Mouse (Mus musculus): ENCODE measurements around the gene Ndc80. TPM values are rescaled to one million over a fixed set of nuclear protein-coding genes. Genes with fewer than 3 reads are reported as not detected.
"Not testable (repeated sequence)": the region's sequence is repeated elsewhere in the genome, so short reads cannot be mapped to it uniquely, and the experiment has no call there.

Gene Ndc80
- 56.6 and 57.1 TPM in 2 replicates for polyA plus RNA-seq (2014; fragmentation: Nextera tagmentation; extraction: Ambion mirVana)

GRCm38 (mm10) chr17:71526711-71527564, at the start of gene Ndc80:
Ndc80 (minus strand) TSS chr17:71526857.
- Histone ChIP-seq H3K36me3 (ENCODE audit: control insufficient read depth, insufficient read depth, low read length) (peaks cover 11% of the 10 kb centered on the region), H3K9me3 (ENCODE audit: control insufficient read depth, low read length) (no peaks in the 10 kb centered on the region), H3K9ac (ENCODE audit: low read depth, low read length) (peak within 1 kb of the TSS; percentile 68), H3K4me2 (replicated peaks; ENCODE audit: low read depth, low read length) (peak within 1 kb of the TSS; percentile 65), H3K27ac (ENCODE audit: low read depth, low read length) (peak within 1 kb of the TSS; percentile 96), H3K27me3 (ENCODE audit: control insufficient read depth, insufficient read depth, low read length) (no peaks in the 10 kb centered on the region), H3K4me1 (ENCODE audit: control insufficient read depth, insufficient read depth, low read length) (no peaks in the 10 kb centered on the region; the same call in none of the 2 replicates), H3K4me3 (ENCODE audit: low read length) (peak within 1 kb of the TSS; percentile 80)
- peak; percentile 99 for ATAC-seq (ENCODE audit: low FRiP score, low TSS enrichment)
- WGBS, result under 1% methylated on average over 66 of the region's 66 CpGs

GRCm38 (mm10) chr17:71561631-71562030, 35.0 kb upstream of the Ndc80 start:
- no peaks in the 10 kb centered on the region for H3K9me3 ChIP-seq (ENCODE audit: control insufficient read depth, low read length)
- H3K27me3 ChIP-seq (ENCODE audit: control insufficient read depth, insufficient read depth, low read length), result no peaks in the 10 kb centered on the region
- H3K4me1 ChIP-seq (ENCODE audit: control insufficient read depth, insufficient read depth, low read length), result no peaks in the 10 kb centered on the region
- H3K9ac ChIP-seq (ENCODE audit: low read depth, low read length), result no peak overlapping the region
- no peak overlapping the region for H3K4me2 ChIP-seq (replicated peaks; ENCODE audit: low read depth, low read length)
- no peak for ATAC-seq (ENCODE audit: low FRiP score, low TSS enrichment)
- H3K4me3 ChIP-seq (ENCODE audit: low read length), result no peak overlapping the region
- H3K27ac ChIP-seq (ENCODE audit: low read depth, low read length), result no peak overlapping the region
- no peaks in the 10 kb centered on the region for H3K36me3 ChIP-seq (ENCODE audit: control insufficient read depth, insufficient read depth, low read length)

GRCm38 (mm10) chr17:71552901-71553300, 26.2 kb upstream of the Ndc80 start:
- Histone ChIP-seq H3K4me1 (ENCODE audit: control insufficient read depth, insufficient read depth, low read length) (0 out of 2 replicates have a peak, but pooled peaks cover 4% of the 10 kb centered on the region), H3K36me3 (ENCODE audit: control insufficient read depth, insufficient read depth, low read length) (no peaks in the 10 kb centered on the region), H3K4me3 (ENCODE audit: low read length) (peak overlapping the region; percentile 74), H3K4me2 (replicated peaks; ENCODE audit: low read depth, low read length) (peak overlapping the region; percentile 100; the same call in 1 of the 2 replicates), H3K9me3 (ENCODE audit: control insufficient read depth, low read length) (no peaks in the 10 kb centered on the region), H3K27ac (ENCODE audit: low read depth, low read length) (no peak overlapping the region), H3K9ac (ENCODE audit: low read depth, low read length) (no peak overlapping the region), H3K27me3 (ENCODE audit: control insufficient read depth, insufficient read depth, low read length) (peaks cover 21% of the 10 kb centered on the region)
- no peak for ATAC-seq (ENCODE audit: low FRiP score, low TSS enrichment)
- 13% methylated on average over 11 of the region's 11 CpGs for WGBS

- H3K4me1 ChIP-seq (ENCODE audit: control insufficient read depth, insufficient read depth, low read length), result 0 out of 2 replicates have a peak, but pooled peaks cover 4% of the 10 kb centered on the region
- no peaks in the 10 kb centered on the region for H3K9me3 ChIP-seq (ENCODE audit: control insufficient read depth, low read length)
- peak; percentile 96 for ATAC-seq (ENCODE audit: low FRiP score, low TSS enrichment)
- H3K4me2 ChIP-seq (replicated peaks; ENCODE audit: low read depth, low read length), result peak within 1 kb of the TSS; percentile 100
- WGBS, result under 1% methylated on average over 74 of the region's 78 CpGs
- H3K9ac ChIP-seq (ENCODE audit: low read depth, low read length), result peak within 1 kb of the TSS; percentile 67
- peaks cover 21% of the 10 kb centered on the region for H3K27me3 ChIP-seq (ENCODE audit: control insufficient read depth, insufficient read depth, low read length)
- H3K36me3 ChIP-seq (ENCODE audit: control insufficient read depth, insufficient read depth, low read length), result no peaks in the 10 kb centered on the region
- H3K27ac ChIP-seq (ENCODE audit: low read depth, low read length), result no peak within 1 kb of the TSS
- H3K4me3 ChIP-seq (ENCODE audit: low read length), result peak within 1 kb of the TSS; percentile 74
Measured at GRCm38 (mm10) chr17:71551757-71552451, 25.2 kb upstream of the Ndc80 start, which contains the start of gene Spdya. Spdya (plus strand) TSS chr17:71552061.

GRCm38 (mm10) chr17:71551350-71551749, 24.7 kb upstream of the Ndc80 start:
- 0 out of 2 replicates have a peak, but pooled peaks cover 4% of the 10 kb centered on the region for H3K4me1 ChIP-seq (ENCODE audit: control insufficient read depth, insufficient read depth, low read length)
- WGBS, result 7% methylated on average over 6 of the region's 6 CpGs
- peaks cover 21% of the 10 kb centered on the region for H3K27me3 ChIP-seq (ENCODE audit: control insufficient read depth, insufficient read depth, low read length)
- H3K9me3 ChIP-seq (ENCODE audit: control insufficient read depth, low read length), result no peaks in the 10 kb centered on the region
- H3K4me2 ChIP-seq (replicated peaks; ENCODE audit: low read depth, low read length), result peak overlapping the region; percentile 100
- peak overlapping the region; percentile 67 for H3K9ac ChIP-seq (ENCODE audit: low read depth, low read length)
- H3K27ac ChIP-seq (ENCODE audit: low read depth, low read length), result no peak overlapping the region
- no peak for ATAC-seq (ENCODE audit: low FRiP score, low TSS enrichment)
- H3K36me3 ChIP-seq (ENCODE audit: control insufficient read depth, insufficient read depth, low read length), result no peaks in the 10 kb centered on the region
- peak overlapping the region; percentile 74 for H3K4me3 ChIP-seq (ENCODE audit: low read length)

- H3K27ac ChIP-seq (ENCODE audit: low read depth, low read length), result no peak overlapping the region
- no peaks in the 10 kb centered on the region for H3K36me3 ChIP-seq (ENCODE audit: control insufficient read depth, insufficient read depth, low read length)
- H3K4me3 ChIP-seq (ENCODE audit: low read length), result no peak overlapping the region
- ATAC-seq (ENCODE audit: low FRiP score, low TSS enrichment), result no peak
- H3K4me1 ChIP-seq (ENCODE audit: control insufficient read depth, insufficient read depth, low read length), result 0 out of 2 replicates have a peak, but pooled peaks cover 4% of the 10 kb centered on the region
- WGBS, result 0% methylated on average over 1 of the region's 1 CpGs
- H3K4me2 ChIP-seq (replicated peaks; ENCODE audit: low read depth, low read length), result no peak overlapping the region
- peaks cover 16% of the 10 kb centered on the region for H3K27me3 ChIP-seq (ENCODE audit: control insufficient read depth, insufficient read depth, low read length)
- H3K9me3 ChIP-seq (ENCODE audit: control insufficient read depth, low read length), result no peaks in the 10 kb centered on the region
- H3K9ac ChIP-seq (ENCODE audit: low read depth, low read length), result no peak overlapping the region
Measured at GRCm38 (mm10) chr17:71548586-71548985, 21.9 kb upstream of the Ndc80 start.

GRCm38 (mm10) chr17:71537164-71537563, 10.5 kb upstream of the Ndc80 start:
- Histone ChIP-seq H3K4me1 (ENCODE audit: control insufficient read depth, insufficient read depth, low read length) (no peaks in the 10 kb centered on the region), H3K36me3 (ENCODE audit: control insufficient read depth, insufficient read depth, low read length) (no peaks in the 10 kb centered on the region), H3K9me3 (ENCODE audit: control insufficient read depth, low read length) (no peaks in the 10 kb centered on the region), H3K4me2 (replicated peaks; ENCODE audit: low read depth, low read length) (no peak overlapping the region), H3K4me3 (ENCODE audit: low read length) (no peak overlapping the region), H3K9ac (ENCODE audit: low read depth, low read length) (no peak overlapping the region), H3K27me3 (ENCODE audit: control insufficient read depth, insufficient read depth, low read length) (no peaks in the 10 kb centered on the region), H3K27ac (ENCODE audit: low read depth, low read length) (no peak overlapping the region)
- WGBS, result 61% methylated on average over 3 of the region's 3 CpGs
- ATAC-seq (ENCODE audit: low FRiP score, low TSS enrichment), result no peak

GRCm38 (mm10) chr17:71535595-71535994, 8.9 kb upstream of the Ndc80 start:
- not testable (repeated sequence) for H3K4me1 ChIP-seq (ENCODE audit: control insufficient read depth, insufficient read depth, low read length); ATAC-seq (ENCODE audit: low FRiP score, low TSS enrichment); H3K36me3 ChIP-seq (ENCODE audit: control insufficient read depth, insufficient read depth, low read length); H3K4me3 ChIP-seq (ENCODE audit: low read length); H3K27me3 ChIP-seq (ENCODE audit: control insufficient read depth, insufficient read depth, low read length); H3K9ac ChIP-seq (ENCODE audit: low read depth, low read length); H3K27ac ChIP-seq (ENCODE audit: low read depth, low read length); H3K4me2 ChIP-seq (replicated peaks; ENCODE audit: low read depth, low read length); H3K9me3 ChIP-seq (ENCODE audit: control insufficient read depth, low read length)
- WGBS, result 83% methylated on average over 1 of the region's 1 CpGs

- Histone ChIP-seq H3K27me3 (ENCODE audit: control insufficient read depth, insufficient read depth, low read length) (no peaks in the 10 kb centered on the region), H3K27ac (ENCODE audit: low read depth, low read length) (no peak overlapping the region), H3K36me3 (ENCODE audit: control insufficient read depth, insufficient read depth, low read length) (peaks cover 3% of the 10 kb centered on the region), H3K4me2 (replicated peaks; ENCODE audit: low read depth, low read length) (no peak overlapping the region; the same call in 1 of the 2 replicates), H3K4me1 (ENCODE audit: control insufficient read depth, insufficient read depth, low read length) (no peaks in the 10 kb centered on the region; the same call in none of the 2 replicates), H3K9ac (ENCODE audit: low read depth, low read length) (no peak overlapping the region), H3K4me3 (ENCODE audit: low read length) (no peak overlapping the region), H3K9me3 (ENCODE audit: control insufficient read depth, low read length) (no peaks in the 10 kb centered on the region)
- ATAC-seq (ENCODE audit: low FRiP score, low TSS enrichment), result no peak
Measured at GRCm38 (mm10) chr17:71528042-71528441, 1.4 kb upstream of the Ndc80 start.
